Mouse (Mus musculus) liver, adult 2 months (tissue): ENCODE data around the gene Ccdc175.

ENCODE experiments used
- CTCF ChIP-seq: fragments of 200-500 bp; IDR thresholded peaks from 2 replicates; pipeline ENCODE4 v1.5.1; 2011; ENCODE audit warnings: low read depth, low read length, control low read depth
- POLR2A ChIP-seq: fragments of 200-500 bp; IDR thresholded peaks from 2 replicates; pipeline ENCODE4 v1.6.1; 2011; ENCODE audit warnings: low read length, control low read depth; ENCODE audit not compliant: insufficient read depth; ENCODE audit errors: extremely low read depth

DNA sequence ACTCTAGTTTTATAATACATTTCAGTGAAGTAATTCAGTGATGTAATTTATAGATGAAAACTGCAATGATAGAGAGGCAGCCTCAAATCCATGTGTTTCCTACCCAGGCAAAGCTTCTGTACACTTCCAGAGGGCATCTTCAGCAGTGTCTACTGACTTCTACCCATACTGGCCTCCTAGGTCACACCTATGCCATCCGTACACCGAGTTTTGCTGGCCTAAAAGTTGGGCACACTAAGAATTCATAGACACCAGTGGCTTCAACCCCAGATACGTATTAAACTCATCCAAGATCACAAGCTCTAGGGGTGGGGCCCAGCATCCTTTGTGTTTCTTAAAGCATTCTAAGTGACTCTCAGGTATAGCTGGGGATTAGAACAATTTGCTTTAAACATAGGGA is 49.3 kb upstream of the Ccdc175 start:
- TF ChIP-seq CTCF (no peak), POLR2A (no peak)
